Mouse (Mus musculus) megakaryocyte, embryonic 14.5 days (primary cell): ENCODE measurements around the gene C1qbp.

Source experiments
- FLI1 ChIP-seq: IDR thresholded peaks from 2 replicates; pipeline ENCODE4 v1.6.1; 2012; ENCODE audit warnings: low read length, inconsistent platforms, mixed read lengths
- GATA1 ChIP-seq: IDR thresholded peaks from 3 replicates; pipeline ENCODE4 v1.6.1; 2012; ENCODE audit warnings: mixed read lengths, low read length, inconsistent platforms, borderline replicate concordance

DNA sequence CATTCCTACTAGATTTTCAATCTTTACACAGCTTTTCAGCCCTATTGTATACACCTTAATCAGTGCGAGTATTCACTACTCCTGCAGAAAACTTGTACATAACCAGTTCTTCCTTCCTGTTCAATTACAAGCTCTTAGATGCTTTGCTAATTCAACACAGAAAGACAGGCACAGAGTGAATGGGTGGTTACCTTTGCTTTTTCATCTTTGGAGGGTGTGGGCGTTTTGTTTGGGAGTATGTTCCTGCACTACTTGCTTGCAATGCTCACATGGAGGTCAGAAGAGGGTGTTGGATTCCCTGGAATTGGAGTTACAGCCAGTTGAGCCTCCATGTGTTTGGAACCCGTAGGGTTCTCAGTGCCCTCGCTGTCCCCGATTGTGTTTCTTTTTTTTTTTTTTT, 22.2 kb upstream of the C1qbp start:
- TF ChIP-seq FLI1 (no peak), GATA1 (no peak)
